Mouse (Mus musculus) testis, adult 2 months (tissue): ENCODE measurements around the gene Cela1.

ENCODE experiments used
- CTCF ChIP-seq: fragments of 200-500 bp; IDR thresholded peaks from 2 replicates; pipeline ENCODE4 v1.5.1; 2012; ENCODE audit warnings: low read depth, mild to moderate bottlenecking, inconsistent platforms, low read length, moderate library complexity; ENCODE audit not compliant: control insufficient read depth, insufficient read depth, insufficient replicate concordance
- POLR2A ChIP-seq: fragments of 200-500 bp; IDR thresholded peaks from 2 replicates; pipeline ENCODE4 v1.6.1; 2012; ENCODE audit warnings: low read depth, mild to moderate bottlenecking, inconsistent platforms, low read length, moderate library complexity; ENCODE audit not compliant: control insufficient read depth

DNA sequence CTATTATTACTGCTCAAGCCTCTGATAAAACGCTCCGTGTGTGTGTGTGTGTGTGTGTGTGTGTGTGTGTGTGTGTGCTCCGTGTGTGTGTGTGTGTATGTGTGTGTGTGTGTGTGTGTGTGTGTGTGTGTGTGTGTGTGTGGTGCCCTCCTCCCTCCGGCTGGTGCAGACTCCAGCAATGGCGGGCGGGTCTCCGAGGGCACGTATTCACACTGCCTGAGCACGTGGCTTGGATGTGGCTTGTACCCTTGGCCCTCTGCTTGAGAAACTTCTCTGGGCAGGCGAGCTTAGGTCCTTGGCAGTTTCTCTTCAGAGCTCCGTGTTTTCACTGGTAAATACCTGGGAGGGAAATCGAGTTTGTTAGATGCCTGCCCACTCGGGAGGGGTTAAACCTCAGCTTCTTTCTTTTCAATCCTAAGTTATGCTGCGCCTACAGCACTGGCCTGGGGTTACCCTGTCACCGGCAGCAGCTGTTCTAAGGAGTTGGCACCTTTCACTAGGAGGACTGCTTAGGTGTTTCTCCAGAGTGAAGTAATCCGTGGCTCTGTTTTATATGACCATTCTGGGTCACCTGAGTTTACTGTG is 46.4 kb downstream of the Cela1 start:
- no peak for TF ChIP-seq CTCF
- no peak for TF ChIP-seq POLR2A
